Mouse (Mus musculus): ENCODE measurements around the gene Wwp2. TPM values are rescaled to one million over a fixed set of nuclear protein-coding genes. Genes with fewer than 3 reads are reported as not detected.

The Wwp2 gene
- total RNA-seq (2014; rRNA removed) (11.8 and 14.4 TPM in 2 replicates), polyA plus RNA-seq (2012; rRNA removed) (13.0 and 15.0 TPM in 2 replicates)

GRCm38 (mm10) chr8:107435962-107436831 is at the start of gene Wwp2:
Wwp2 (plus strand) TSS chr8:107436365.
- Histone ChIP-seq H3K79me2 (ENCODE audit: control insufficient read depth, insufficient read depth, low read length) (peaks cover 9% of the 10 kb centered on the region; the same call in 1 of the 2 replicates), H3K4me3 (ENCODE audit: insufficient read depth, low read depth, low read length) (peak within 1 kb of the TSS; percentile 93), H3K27me3 (ENCODE audit: control insufficient read depth, insufficient read depth, low read length) (no peaks in the 10 kb centered on the region), H3K36me3 (ENCODE audit: control insufficient read depth, insufficient read depth, low read length) (no peaks in the 10 kb centered on the region), H3K27ac (replicated peaks; ENCODE audit: insufficient read depth, low read depth, low read length) (peak within 1 kb of the TSS; percentile 97), H3K4me1 (ENCODE audit: control insufficient read depth, insufficient read depth, low read length) (peaks cover 5% of the 10 kb centered on the region; the same call in 1 of the 2 replicates), H3K9ac (ENCODE audit: low read depth, low read length) (peak within 1 kb of the TSS; percentile 100)
- under 1% methylated on average over 43 of the region's 81 CpGs for WGBS
- no peak for TF ChIP-seq CTCF (IDR thresholded peaks at IDR 0.05; ENCODE audit: low read depth, low read length)
- TF ChIP-seq POLR2A (IDR thresholded peaks at IDR 0.05; ENCODE audit: extremely low read depth, insufficient read depth, low read length): 0 out of 2 replicates have a peak, but pooled peaks have one; percentile 26
- DNase-seq (ENCODE audit: extremely low read depth, low read depth, low spot score): no peak

GRCm38 (mm10) chr8:107386642-107387041 is 49.5 kb upstream of the Wwp2 start:
- Histone ChIP-seq H3K27me3 (ENCODE audit: control insufficient read depth, insufficient read depth, low read length) (no peaks in the 10 kb centered on the region), H3K79me2 (ENCODE audit: control insufficient read depth, insufficient read depth, low read length) (no peaks in the 10 kb centered on the region), H3K9ac (ENCODE audit: low read depth, low read length) (no peak overlapping the region), H3K27ac (replicated peaks; ENCODE audit: insufficient read depth, low read depth, low read length) (no peak overlapping the region), H3K4me3 (ENCODE audit: insufficient read depth, low read depth, low read length) (no peak overlapping the region), H3K4me1 (ENCODE audit: control insufficient read depth, insufficient read depth, low read length) (no peaks in the 10 kb centered on the region), H3K36me3 (ENCODE audit: control insufficient read depth, insufficient read depth, low read length) (no peaks in the 10 kb centered on the region)
- TF ChIP-seq CTCF (IDR thresholded peaks at IDR 0.05; ENCODE audit: low read depth, low read length): peak; percentile 43
- no peak for TF ChIP-seq POLR2A (IDR thresholded peaks at IDR 0.05; ENCODE audit: extremely low read depth, insufficient read depth, low read length)
- peak; percentile 45 for DNase-seq (ENCODE audit: extremely low read depth, low read depth, low spot score)
- 30% methylated on average over 3 of the region's 3 CpGs for WGBS

- H3K27me3 ChIP-seq (ENCODE audit: control insufficient read depth, insufficient read depth, low read length): no peaks in the 10 kb centered on the region
- no peaks in the 10 kb centered on the region for H3K4me1 ChIP-seq (ENCODE audit: control insufficient read depth, insufficient read depth, low read length)
- no peak overlapping the region for H3K9ac ChIP-seq (ENCODE audit: low read depth, low read length)
- H3K79me2 ChIP-seq (ENCODE audit: control insufficient read depth, insufficient read depth, low read length): no peaks in the 10 kb centered on the region
- TF ChIP-seq CTCF (IDR thresholded peaks at IDR 0.05; ENCODE audit: low read depth, low read length) (peak; percentile 36), POLR2A (IDR thresholded peaks at IDR 0.05; ENCODE audit: extremely low read depth, insufficient read depth, low read length) (no peak)
- no peaks in the 10 kb centered on the region for H3K36me3 ChIP-seq (ENCODE audit: control insufficient read depth, insufficient read depth, low read length)
- peak; percentile 21 for DNase-seq (ENCODE audit: extremely low read depth, low read depth, low spot score)
- no peak overlapping the region for H3K27ac ChIP-seq (replicated peaks; ENCODE audit: insufficient read depth, low read depth, low read length)
- H3K4me3 ChIP-seq (ENCODE audit: insufficient read depth, low read depth, low read length): no peak overlapping the region
- 64% methylated on average over 5 of the region's 5 CpGs for WGBS
Observed at GRCm38 (mm10) chr8:107387861-107388260, 48.3 kb upstream of the Wwp2 start.

GRCm38 (mm10) chr8:107389557-107389956 is 46.6 kb upstream of the Wwp2 start:
- peak; percentile 31 for DNase-seq (ENCODE audit: extremely low read depth, low read depth, low spot score)
- TF ChIP-seq CTCF (IDR thresholded peaks at IDR 0.05; ENCODE audit: low read depth, low read length) (no peak), POLR2A (IDR thresholded peaks at IDR 0.05; ENCODE audit: extremely low read depth, insufficient read depth, low read length) (no peak)
- H3K4me1 ChIP-seq (ENCODE audit: control insufficient read depth, insufficient read depth, low read length): no peaks in the 10 kb centered on the region
- H3K27ac ChIP-seq (replicated peaks; ENCODE audit: insufficient read depth, low read depth, low read length): no peak overlapping the region
- H3K4me3 ChIP-seq (ENCODE audit: insufficient read depth, low read depth, low read length): no peak overlapping the region
- H3K36me3 ChIP-seq (ENCODE audit: control insufficient read depth, insufficient read depth, low read length): no peaks in the 10 kb centered on the region
- H3K9ac ChIP-seq (ENCODE audit: low read depth, low read length): no peak overlapping the region
- WGBS: 35% methylated on average over 8 of the region's 8 CpGs
- H3K27me3 ChIP-seq (ENCODE audit: control insufficient read depth, insufficient read depth, low read length): no peaks in the 10 kb centered on the region
- H3K79me2 ChIP-seq (ENCODE audit: control insufficient read depth, insufficient read depth, low read length): no peaks in the 10 kb centered on the region

DNA sequence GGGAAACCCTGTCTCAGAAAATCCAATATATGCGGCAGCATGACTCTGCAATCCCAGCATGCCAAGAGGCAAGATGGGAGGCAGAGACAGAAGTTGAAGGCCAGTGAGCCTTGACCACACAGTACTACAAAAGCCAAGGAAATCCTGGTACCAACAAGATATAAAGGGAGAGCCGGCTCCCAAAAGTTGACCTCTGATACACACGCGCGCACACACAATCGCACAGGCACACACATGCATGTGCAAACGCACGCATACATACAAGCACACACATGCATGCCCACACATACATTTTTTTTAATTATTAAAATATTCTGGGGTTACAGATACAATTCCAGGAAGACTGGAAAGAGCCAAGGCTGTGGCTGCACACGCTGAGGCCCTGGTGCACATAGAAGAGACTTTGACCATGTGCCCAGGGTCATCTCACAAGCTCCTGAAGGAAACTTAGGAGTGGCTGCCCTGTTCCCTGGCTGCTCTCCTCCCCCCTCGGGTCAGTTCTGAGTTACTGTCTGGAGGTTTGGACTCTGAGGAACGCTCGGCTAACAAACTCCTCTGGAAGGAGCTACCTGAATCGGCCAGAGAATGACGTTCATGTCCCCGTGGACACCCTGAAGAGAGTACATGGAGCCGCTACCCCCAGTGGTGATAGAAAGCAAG is 45.6 kb upstream of the Wwp2 start:
- 94% methylated on average over 16 of the region's 16 CpGs for WGBS
- Histone ChIP-seq H3K9ac (ENCODE audit: low read depth, low read length) (no peak overlapping the region), H3K4me1 (ENCODE audit: control insufficient read depth, insufficient read depth, low read length) (no peaks in the 10 kb centered on the region), H3K36me3 (ENCODE audit: control insufficient read depth, insufficient read depth, low read length) (no peaks in the 10 kb centered on the region), H3K4me3 (ENCODE audit: insufficient read depth, low read depth, low read length) (no peak overlapping the region), H3K27me3 (ENCODE audit: control insufficient read depth, insufficient read depth, low read length) (no peaks in the 10 kb centered on the region), H3K27ac (replicated peaks; ENCODE audit: insufficient read depth, low read depth, low read length) (no peak overlapping the region), H3K79me2 (ENCODE audit: control insufficient read depth, insufficient read depth, low read length) (no peaks in the 10 kb centered on the region)
- no peak for DNase-seq (ENCODE audit: extremely low read depth, low read depth, low spot score)
- TF ChIP-seq CTCF (IDR thresholded peaks at IDR 0.05; ENCODE audit: low read depth, low read length) (no peak), POLR2A (IDR thresholded peaks at IDR 0.05; ENCODE audit: extremely low read depth, insufficient read depth, low read length) (no peak)
